Mouse (Mus musculus) hindbrain, embryonic 13.5 days (tissue): ENCODE data around the gene Kcnj6. TPM values are rescaled to one million over a fixed set of nuclear protein-coding genes. Genes with fewer than 3 reads are reported as not detected.

Source experiments
- ATAC-seq: fragments of 200-750 bp; cut with Nextera tagmentation; 2 replicates; pipeline ENCODE4 v1.8.0; 2017; ENCODE audit warnings: moderate TSS enrichment; ENCODE audit not compliant: low FRiP score
- H3K27ac ChIP-seq: fragments of 300-500 bp; sonication (generic); 2 replicates; pipeline ENCODE4 v1.5.1; 2015; ENCODE audit warnings: inconsistent platforms, mild to moderate bottlenecking, moderate library complexity
- H3K27me3 ChIP-seq: fragments of 300-500 bp; sonication (generic); 2 replicates; pipeline ENCODE4 v1.6.1; 2015; ENCODE audit warnings: mild to moderate bottlenecking, inconsistent platforms
- H3K36me3 ChIP-seq: fragments of 300-500 bp; sonication (generic); 2 replicates; pipeline ENCODE4 v1.6.1; 2015; ENCODE audit warnings: mild to moderate bottlenecking, inconsistent platforms
- H3K4me1 ChIP-seq: fragments of 300-500 bp; sonication (generic); replicated peaks from 2 replicates; pipeline ENCODE4 v1.6.1; 2015; ENCODE audit warnings: inconsistent platforms
- H3K4me2 ChIP-seq: fragments of 300-500 bp; sonication (generic); 2 replicates; pipeline ENCODE4 v1.6.1; 2015; ENCODE audit warnings: inconsistent platforms, mild to moderate bottlenecking, moderate library complexity
- H3K4me3 ChIP-seq: fragments of 300-500 bp; sonication (generic); 2 replicates; pipeline ENCODE4 v1.5.1; 2015; ENCODE audit warnings: mild to moderate bottlenecking, inconsistent platforms
- H3K9ac ChIP-seq: fragments of 300-500 bp; sonication (generic); 2 replicates; pipeline ENCODE4 v1.6.1; 2015; ENCODE audit warnings: mild to moderate bottlenecking, inconsistent platforms
- H3K9me3 ChIP-seq: fragments of 300-500 bp; sonication (generic); 2 replicates; pipeline ENCODE4 v1.6.1; 2016; ENCODE audit warnings: inconsistent platforms
- WGBS: fragments of 180-500 bp; shearing (Covaris S2); methylation state at CpG from one replicate; pipeline ENCODE4 v1.1.7; 2015; 5-methylcytosine and 5-hydroxymethylcytosine counted together
- polyA plus RNA-seq: library from polyadenylated mRNA; unstranded; fragments of >200 nt; fragmentation: Nextera tagmentation; extraction: Ambion mirVana; gene quantifications from 2 replicates; pipeline ENCODE4 v1.2.1, GENCODE M21; 2015

Gene Kcnj6
- polyA plus RNA-seq, 1 experiment from 2014 or later: 2.2 TPM

- WGBS: 34% methylated on average over 5 of the region's 5 CpGs
- Histone ChIP-seq H3K4me3 (no peak overlapping the region), H3K36me3 (no peaks in the 10 kb centered on the region), H3K9ac (no peak overlapping the region), H3K27ac (0 out of 2 replicates have a peak overlapping the region, but pooled peaks have one; percentile 36), H3K4me1 (peaks cover 9% of the 10 kb centered on the region; the same call in 1 of the 2 replicates), H3K9me3 (no peaks in the 10 kb centered on the region), H3K4me2 (no peak overlapping the region), H3K27me3 (no peaks in the 10 kb centered on the region)
- ATAC-seq: peak; percentile 79; the same call in 1 of the 2 replicates
These were observed 78.3 kb downstream of the Kcnj6 start for GRCm38 (mm10) chr16:94919177-94919576.

GRCm38 (mm10) chr16:94906026-94906425 is 91.5 kb downstream of the Kcnj6 start:
- 89% methylated on average over 4 of the region's 4 CpGs for WGBS

GRCm38 (mm10) chr16:94898832-94899231 is 98.7 kb downstream of the Kcnj6 start:
- Histone ChIP-seq H3K27ac (no peak overlapping the region), H3K4me3 (no peak overlapping the region), H3K4me2 (no peak overlapping the region), H3K27me3 (no peaks in the 10 kb centered on the region), H3K9ac (no peak overlapping the region), H3K9me3 (no peaks in the 10 kb centered on the region), H3K4me1 (no peaks in the 10 kb centered on the region), H3K36me3 (no peaks in the 10 kb centered on the region)
- no peak for ATAC-seq
- 89% methylated on average over 6 of the region's 6 CpGs for WGBS

More at GRCm38 (mm10) chr16:94906026-94906425, 91.5 kb downstream of the Kcnj6 start:
- H3K4me2 ChIP-seq: no peak overlapping the region
- no peaks in the 10 kb centered on the region for H3K9me3 ChIP-seq
- H3K4me3 ChIP-seq: no peak overlapping the region
- no peaks in the 10 kb centered on the region for H3K36me3 ChIP-seq
- H3K9ac ChIP-seq: no peak overlapping the region
- no peak for ATAC-seq
- no peaks in the 10 kb centered on the region for H3K4me1 ChIP-seq
- H3K27ac ChIP-seq: no peak overlapping the region
- no peaks in the 10 kb centered on the region for H3K27me3 ChIP-seq

- H3K4me2 ChIP-seq: no peak overlapping the region
These were observed 105.3 kb downstream of the Kcnj6 start for GRCm38 (mm10) chr16:94892162-94892650.

GRCm38 (mm10) chr16:94890581-94890980 is 106.9 kb downstream of the Kcnj6 start:
- no peak overlapping the region for H3K4me2 ChIP-seq
- H3K27ac ChIP-seq: no peak overlapping the region
- WGBS: 84% methylated on average over 6 of the region's 6 CpGs
- H3K9me3 ChIP-seq: no peaks in the 10 kb centered on the region
- H3K4me3 ChIP-seq: no peak overlapping the region
- H3K36me3 ChIP-seq: no peaks in the 10 kb centered on the region
- H3K9ac ChIP-seq: no peak overlapping the region
- H3K4me1 ChIP-seq: no peaks in the 10 kb centered on the region
- no peaks in the 10 kb centered on the region for H3K27me3 ChIP-seq
- no peak for ATAC-seq

More at GRCm38 (mm10) chr16:94892162-94892650, 105.3 kb downstream of the Kcnj6 start:
- H3K27me3 ChIP-seq: no peaks in the 10 kb centered on the region
- no peak overlapping the region for H3K9ac ChIP-seq
- no peak overlapping the region for H3K4me3 ChIP-seq
- H3K27ac ChIP-seq: no peak overlapping the region
- no peaks in the 10 kb centered on the region for H3K9me3 ChIP-seq
- WGBS: 90% methylated on average over 4 of the region's 4 CpGs
- ATAC-seq: no peak
- H3K4me1 ChIP-seq: no peaks in the 10 kb centered on the region
- H3K36me3 ChIP-seq: no peaks in the 10 kb centered on the region

GRCm38 (mm10) chr16:94890056-94890455 is 107.4 kb downstream of the Kcnj6 start:
- Histone ChIP-seq H3K27me3 (0 out of 2 replicates have a peak, but pooled peaks cover 1% of the 10 kb centered on the region), H3K36me3 (no peaks in the 10 kb centered on the region), H3K4me2 (no peak overlapping the region), H3K27ac (no peak overlapping the region), H3K9me3 (no peaks in the 10 kb centered on the region), H3K9ac (no peak overlapping the region), H3K4me1 (no peaks in the 10 kb centered on the region), H3K4me3 (no peak overlapping the region)
- WGBS: 66% methylated on average over 2 of the region's 2 CpGs
- ATAC-seq: no peak

- H3K4me2 ChIP-seq: no peak overlapping the region
- WGBS: 67% methylated on average over 10 of the region's 11 CpGs
These were observed 108.9 kb downstream of the Kcnj6 start for GRCm38 (mm10) chr16:94888554-94888953.

GRCm38 (mm10) chr16:94886398-94886797 is 111.1 kb downstream of the Kcnj6 start:
- Histone ChIP-seq H3K27ac (no peak overlapping the region), H3K4me2 (no peak overlapping the region), H3K9ac (no peak overlapping the region), H3K4me1 (no peaks in the 10 kb centered on the region), H3K4me3 (no peak overlapping the region), H3K36me3 (no peaks in the 10 kb centered on the region), H3K27me3 (0 out of 2 replicates have a peak, but pooled peaks cover 3% of the 10 kb centered on the region), H3K9me3 (no peaks in the 10 kb centered on the region)
- no peak for ATAC-seq
- WGBS: 85% methylated on average over 7 of the region's 7 CpGs

More at GRCm38 (mm10) chr16:94888554-94888953, 108.9 kb downstream of the Kcnj6 start:
- no peaks in the 10 kb centered on the region for H3K9me3 ChIP-seq
- no peak overlapping the region for H3K9ac ChIP-seq
- H3K4me3 ChIP-seq: no peak overlapping the region
- H3K27ac ChIP-seq: no peak overlapping the region
- no peaks in the 10 kb centered on the region for H3K36me3 ChIP-seq
- 0 out of 2 replicates have a peak, but pooled peaks cover 3% of the 10 kb centered on the region for H3K27me3 ChIP-seq
- ATAC-seq: no peak
- no peaks in the 10 kb centered on the region for H3K4me1 ChIP-seq

GRCm38 (mm10) chr16:94885062-94885461 is 112.4 kb downstream of the Kcnj6 start:
- 84% methylated on average over 7 of the region's 7 CpGs for WGBS
- H3K27me3 ChIP-seq: 0 out of 2 replicates have a peak, but pooled peaks cover 3% of the 10 kb centered on the region

GRCm38 (mm10) chr16:94883909-94884308 is 113.6 kb downstream of the Kcnj6 start:
- Histone ChIP-seq H3K36me3 (no peaks in the 10 kb centered on the region), H3K9me3 (no peaks in the 10 kb centered on the region), H3K4me3 (no peak overlapping the region), H3K27ac (no peak overlapping the region), H3K27me3 (0 out of 2 replicates have a peak, but pooled peaks cover 3% of the 10 kb centered on the region), H3K4me1 (no peaks in the 10 kb centered on the region), H3K4me2 (no peak overlapping the region), H3K9ac (no peak overlapping the region)
- WGBS: 73% methylated on average over 3 of the region's 3 CpGs
- no peak for ATAC-seq

More at GRCm38 (mm10) chr16:94885062-94885461, 112.4 kb downstream of the Kcnj6 start:
- Histone ChIP-seq H3K9me3 (no peaks in the 10 kb centered on the region), H3K27ac (no peak overlapping the region), H3K4me3 (no peak overlapping the region), H3K4me2 (no peak overlapping the region), H3K4me1 (no peaks in the 10 kb centered on the region), H3K9ac (no peak overlapping the region), H3K36me3 (no peaks in the 10 kb centered on the region)
- no peak for ATAC-seq

- H3K4me1 ChIP-seq: no peaks in the 10 kb centered on the region
- H3K36me3 ChIP-seq: no peaks in the 10 kb centered on the region
- no peak for ATAC-seq
- H3K9ac ChIP-seq: no peak overlapping the region
- H3K4me3 ChIP-seq: no peak overlapping the region
- H3K4me2 ChIP-seq: no peak overlapping the region
- WGBS: 91% methylated on average over 8 of the region's 8 CpGs
- no peaks in the 10 kb centered on the region for H3K9me3 ChIP-seq
- no peak overlapping the region for H3K27ac ChIP-seq
- 0 out of 2 replicates have a peak, but pooled peaks cover 3% of the 10 kb centered on the region for H3K27me3 ChIP-seq
These were observed 114.3 kb downstream of the Kcnj6 start for GRCm38 (mm10) chr16:94883196-94883595.

- 0 out of 2 replicates have a peak, but pooled peaks cover 3% of the 10 kb centered on the region for H3K27me3 ChIP-seq
- ATAC-seq: no peak
- 61% methylated on average over 7 of the region's 7 CpGs for WGBS
- no peak overlapping the region for H3K27ac ChIP-seq
- no peak overlapping the region for H3K4me2 ChIP-seq
- no peaks in the 10 kb centered on the region for H3K4me1 ChIP-seq
- no peaks in the 10 kb centered on the region for H3K36me3 ChIP-seq
- no peaks in the 10 kb centered on the region for H3K9me3 ChIP-seq
- H3K4me3 ChIP-seq: no peak overlapping the region
- no peak overlapping the region for H3K9ac ChIP-seq
These were observed 115.4 kb downstream of the Kcnj6 start for GRCm38 (mm10) chr16:94882111-94882510.

GRCm38 (mm10) chr16:94872614-94873272 is 124.8 kb downstream of the Kcnj6 start:
- H3K9me3 ChIP-seq: no peaks in the 10 kb centered on the region
- H3K4me2 ChIP-seq: no peak overlapping the region
- ATAC-seq: no peak
- H3K4me3 ChIP-seq: no peak overlapping the region
- H3K27me3 ChIP-seq: no peaks in the 10 kb centered on the region
- H3K27ac ChIP-seq: no peak overlapping the region
- no peak overlapping the region for H3K9ac ChIP-seq
- 34% methylated on average over 9 of the region's 9 CpGs for WGBS
- no peaks in the 10 kb centered on the region for H3K36me3 ChIP-seq
- H3K4me1 ChIP-seq: peaks cover 11% of the 10 kb centered on the region
